Mouse (Mus musculus): ENCODE measurements around the gene Mapk13.
"Not testable (repeated sequence)": the region's sequence is repeated elsewhere in the genome, so short reads cannot be mapped to it uniquely, and the experiment has no call there.

The Mapk13 gene

DNA sequence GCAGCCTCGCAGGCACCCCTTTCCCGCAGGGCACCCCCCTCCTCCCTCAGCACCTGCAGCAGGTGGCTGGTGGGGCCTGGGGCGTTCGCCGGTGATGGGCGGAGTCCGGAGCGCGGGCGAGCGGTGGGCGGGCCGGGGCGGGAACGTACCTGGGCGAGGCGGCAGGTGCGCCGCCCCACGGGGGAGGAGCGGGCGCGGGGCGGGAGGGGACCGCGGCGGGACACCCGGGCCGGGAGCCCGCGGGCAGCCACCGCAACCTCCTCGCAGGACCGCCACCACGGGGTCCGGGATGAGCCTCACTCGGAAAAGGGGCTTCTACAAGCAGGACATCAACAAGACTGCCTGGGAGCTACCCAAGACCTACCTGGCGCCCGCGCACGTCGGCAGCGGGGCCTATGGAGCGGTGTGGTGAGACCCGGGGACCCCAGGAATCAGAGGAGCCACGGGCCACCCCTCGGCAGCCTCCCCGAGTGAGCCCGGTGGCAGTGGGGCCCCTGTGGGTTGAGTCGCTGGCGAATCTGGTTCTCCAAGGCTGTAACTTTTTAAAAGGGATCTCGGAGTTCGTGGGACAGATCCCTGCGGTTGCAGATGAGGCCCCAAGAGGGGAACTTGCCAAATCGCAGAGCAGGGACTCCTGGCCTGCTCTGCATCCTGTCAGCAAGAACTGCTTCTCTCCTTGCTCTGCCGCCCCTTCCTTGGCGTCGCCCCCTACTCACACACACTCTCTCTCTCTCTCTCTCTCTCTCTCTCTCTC is at the start of gene Mapk13:
Gene Mapk13, plus strand, starts transcription at position 177 of the 754 bp plus-strand sequence.
- peak in 1 of 2 experiments; percentile 38 for DNase-seq (ENCODE audit: low read depth in 1 of 2, low spot score in 2 of 2)

DNA sequence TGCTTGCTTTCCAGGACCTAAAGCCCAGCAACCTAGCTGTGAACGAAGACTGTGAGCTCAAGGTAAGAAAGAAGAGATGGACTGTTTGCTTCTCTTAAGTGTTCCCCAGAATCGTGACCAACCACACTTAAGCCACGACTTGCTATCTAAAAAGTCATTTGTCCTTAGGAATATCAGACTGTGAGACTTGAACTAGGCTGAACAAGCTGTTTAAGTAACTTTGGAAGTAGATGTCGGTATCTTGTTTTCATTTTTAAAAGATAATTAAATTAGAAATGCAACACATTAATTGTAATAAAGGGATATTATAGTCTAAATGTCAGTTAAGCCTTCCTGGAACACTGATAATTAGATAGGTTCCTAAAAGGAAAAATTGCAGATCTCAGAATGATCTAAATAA is 43.3 kb upstream of the Mapk13 start, which contains the start of gene AC170998.1:
Gene AC170998.1, plus strand, starts transcription at position 301 of the 400 bp plus-strand sequence.
- no peak for DNase-seq (ENCODE audit: low read depth in 1 of 2, low spot score in 2 of 2)

DNA sequence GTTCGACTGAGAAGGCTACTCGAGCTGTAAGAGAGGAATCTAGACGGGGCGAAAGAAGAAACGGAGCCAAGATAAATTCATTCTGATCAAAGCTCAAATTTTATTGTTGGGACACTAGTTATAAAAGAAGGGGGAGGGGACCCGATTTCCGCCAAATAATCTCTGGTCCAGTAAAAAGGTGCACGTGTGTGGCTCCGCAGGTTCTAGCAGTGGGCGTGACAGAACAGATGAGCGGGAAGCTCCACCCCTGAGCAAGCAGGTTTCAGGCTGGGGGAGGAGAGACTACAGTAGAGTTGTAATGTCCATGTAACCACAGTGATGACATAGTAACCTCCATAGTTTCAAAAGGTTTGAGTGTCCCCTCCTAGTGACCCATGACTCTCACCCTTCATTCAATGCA is 41.6 kb upstream of the Mapk13 start:
- DNase-seq (ENCODE audit: low read depth in 1 of 2, low spot score in 2 of 2): not testable (repeated sequence)

DNA sequence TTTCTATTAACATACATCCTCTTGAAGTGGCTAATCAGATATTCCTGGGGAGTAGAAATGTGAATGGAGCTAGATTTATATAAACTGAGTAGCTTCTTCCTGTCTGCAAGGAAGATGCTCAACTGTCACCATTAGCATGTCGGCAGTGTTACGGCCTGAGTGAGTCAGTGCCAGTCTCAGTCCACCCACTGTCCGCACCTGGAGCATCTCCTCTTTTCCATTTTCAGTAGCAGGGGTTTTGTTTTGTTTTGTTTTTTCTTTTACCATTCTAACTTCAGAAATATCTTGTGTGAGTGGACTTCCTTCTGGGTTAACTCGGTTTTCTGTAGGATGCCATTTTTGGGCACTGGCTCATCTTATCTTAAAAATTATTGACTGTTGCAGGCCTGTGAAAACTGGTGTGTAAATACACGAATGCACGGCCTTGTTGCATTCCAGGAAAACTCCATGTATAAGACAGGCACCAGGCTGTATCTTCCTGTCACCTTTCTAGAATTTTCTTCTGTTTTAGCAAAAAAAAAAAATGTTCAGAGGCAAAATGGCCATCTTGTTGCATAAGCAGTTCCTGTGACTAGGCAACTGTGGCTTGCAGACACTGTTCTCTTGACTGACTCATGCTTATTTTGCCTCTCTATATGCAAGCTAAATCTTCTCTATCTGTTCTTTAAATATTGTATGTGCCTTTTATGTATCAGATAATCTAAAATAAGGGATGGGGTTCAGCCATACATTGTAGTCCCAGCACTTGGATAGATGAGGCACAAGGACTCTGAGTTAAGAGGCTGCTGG is 33.6 kb upstream of the Mapk13 start:
- no peak for DNase-seq (ENCODE audit: low read depth in 1 of 2, low spot score in 2 of 2)

DNA sequence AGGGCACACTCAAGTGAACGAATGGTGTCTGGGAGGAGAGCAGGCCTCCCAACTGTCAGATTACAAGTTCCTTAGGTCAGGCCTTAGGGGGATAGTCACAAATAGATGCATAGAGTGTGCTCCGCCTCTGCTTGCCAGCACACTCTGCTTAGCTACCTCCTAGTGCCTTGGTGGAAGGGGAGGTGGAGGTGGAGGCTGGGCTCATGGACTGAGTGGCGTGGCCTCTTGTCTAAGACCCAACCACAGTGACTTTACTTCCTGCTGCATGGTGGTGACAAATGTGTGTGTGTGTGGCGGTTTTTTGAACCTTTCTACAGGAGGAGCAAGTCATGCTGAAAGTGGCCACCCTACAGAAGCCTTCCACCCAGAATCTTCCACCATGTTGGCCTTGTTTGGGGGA is 32.6 kb upstream of the Mapk13 start:
- no peak for DNase-seq (ENCODE audit: low read depth in 1 of 2, low spot score in 2 of 2)

DNA sequence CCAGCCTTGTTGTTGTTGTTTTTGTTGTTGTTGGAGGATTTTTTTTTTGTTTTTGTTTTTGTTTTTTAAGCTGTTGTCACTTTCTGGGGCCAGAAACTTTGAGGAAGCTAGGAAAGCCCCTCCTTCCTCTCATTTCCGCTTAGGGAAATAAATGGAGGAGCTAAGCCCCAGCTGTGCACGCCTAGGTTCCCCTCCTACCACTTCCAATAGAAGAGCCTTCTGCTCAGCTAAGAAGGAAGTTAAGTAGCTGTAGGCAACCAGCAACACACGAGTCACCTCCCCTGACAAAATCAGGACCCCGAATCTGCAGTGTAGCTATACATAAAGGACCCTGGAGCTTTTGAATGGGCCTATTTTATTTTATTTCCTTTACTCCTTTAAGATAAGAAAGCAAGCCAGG is 31.1 kb upstream of the Mapk13 start:
- DNase-seq (ENCODE audit: low read depth in 1 of 2, low spot score in 2 of 2): peak; percentile 26 to 31

DNA sequence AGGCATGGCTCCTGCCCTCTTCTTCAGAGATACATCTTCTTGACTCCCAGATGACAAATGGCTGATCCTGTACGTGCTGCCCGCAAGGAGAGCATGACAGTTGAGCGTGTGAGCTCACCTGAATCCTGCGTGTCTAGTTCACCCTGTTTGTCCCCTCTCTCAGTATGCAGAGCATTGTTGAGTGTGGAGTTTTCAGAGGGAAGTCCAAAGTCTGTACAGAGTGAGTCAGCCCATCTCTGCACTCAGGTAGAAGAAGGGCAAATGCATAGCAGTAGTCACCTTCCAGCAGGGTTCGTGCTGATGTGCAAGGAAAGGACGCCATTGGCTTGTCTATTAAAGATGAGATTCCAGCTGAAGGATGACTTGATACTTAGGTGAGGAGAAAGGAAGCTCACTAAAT is 29.9 kb upstream of the Mapk13 start:
- DNase-seq (ENCODE audit: low read depth in 1 of 2, low spot score in 2 of 2): no peak

DNA sequence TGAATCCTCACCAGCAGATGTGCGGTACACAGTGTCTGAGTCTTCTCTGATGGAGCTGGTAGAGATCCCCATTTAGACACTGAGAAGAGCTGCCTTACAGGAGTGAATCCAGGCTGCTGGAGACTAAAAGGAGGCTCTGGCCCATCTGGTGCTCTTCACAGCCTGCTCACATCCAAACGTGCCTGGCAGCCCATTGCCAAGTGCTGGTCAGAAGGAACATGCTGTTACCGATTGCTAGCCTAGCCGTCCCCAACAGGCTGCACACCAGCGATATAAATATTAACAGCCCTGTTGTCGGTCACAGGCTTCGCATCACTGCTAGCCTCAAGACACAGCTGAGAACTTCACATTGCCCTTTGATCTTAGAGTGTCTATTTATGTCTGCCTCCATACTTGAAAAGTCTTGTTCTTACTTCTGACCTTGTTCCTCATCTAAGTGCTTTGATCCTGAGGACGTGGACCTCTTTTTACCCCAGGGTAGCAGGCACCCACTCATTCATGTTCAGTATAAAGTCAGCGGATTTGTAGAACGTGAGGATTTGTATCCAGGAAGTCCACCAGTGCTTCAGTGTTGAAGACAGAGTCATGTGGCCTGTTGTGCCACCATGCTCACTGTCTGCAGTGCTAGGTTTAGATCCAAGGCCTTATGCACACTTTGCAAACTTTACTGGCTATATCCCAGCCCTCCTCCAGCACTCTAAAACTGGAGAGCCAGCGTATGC is 25.8 kb upstream of the Mapk13 start:
- no peak for DNase-seq (ENCODE audit: low read depth in 1 of 2, low spot score in 2 of 2)

DNA sequence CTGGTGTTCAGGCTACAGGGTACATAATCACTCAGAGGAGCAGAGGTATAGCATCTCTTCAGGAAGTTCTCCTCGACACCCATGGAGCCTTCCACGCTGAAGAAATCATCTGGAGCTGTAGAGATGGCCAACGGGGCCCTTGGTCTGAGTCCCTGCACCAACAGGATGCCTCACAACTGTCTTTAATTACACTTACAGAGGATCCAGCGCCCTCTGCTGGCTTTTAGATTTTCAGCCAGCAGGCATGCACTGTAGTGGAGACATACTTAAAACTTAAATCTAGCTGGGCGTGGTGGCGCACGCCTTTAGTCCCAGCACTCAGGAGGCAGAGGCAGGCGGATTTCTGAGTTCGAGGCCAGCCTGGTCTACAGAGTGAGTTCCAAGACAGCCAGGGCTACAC is 25.2 kb upstream of the Mapk13 start:
- no peak for DNase-seq (ENCODE audit: low read depth in 1 of 2, low spot score in 2 of 2)

DNA sequence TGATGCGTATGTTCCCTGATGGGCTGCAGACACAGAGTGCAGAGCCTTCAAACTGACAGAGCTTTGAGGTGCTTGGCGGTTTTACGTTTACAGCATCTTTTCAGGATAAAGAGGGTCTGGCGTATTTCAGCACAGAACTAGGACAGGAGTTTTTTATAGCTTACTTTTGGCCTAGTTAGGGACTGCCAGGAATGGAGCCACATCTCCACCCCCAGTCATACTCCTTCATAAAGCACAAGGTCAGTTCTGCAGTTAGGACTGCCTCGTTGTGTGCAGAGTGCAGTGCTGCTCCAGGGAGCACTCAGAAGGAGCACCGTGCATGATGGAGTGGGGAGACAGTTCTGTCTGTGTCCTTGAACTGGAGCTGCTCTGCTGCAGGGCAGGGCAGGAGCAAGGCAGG is 23.3 kb upstream of the Mapk13 start:
- DNase-seq (ENCODE audit: low read depth in 1 of 2, low spot score in 2 of 2): no peak

DNA sequence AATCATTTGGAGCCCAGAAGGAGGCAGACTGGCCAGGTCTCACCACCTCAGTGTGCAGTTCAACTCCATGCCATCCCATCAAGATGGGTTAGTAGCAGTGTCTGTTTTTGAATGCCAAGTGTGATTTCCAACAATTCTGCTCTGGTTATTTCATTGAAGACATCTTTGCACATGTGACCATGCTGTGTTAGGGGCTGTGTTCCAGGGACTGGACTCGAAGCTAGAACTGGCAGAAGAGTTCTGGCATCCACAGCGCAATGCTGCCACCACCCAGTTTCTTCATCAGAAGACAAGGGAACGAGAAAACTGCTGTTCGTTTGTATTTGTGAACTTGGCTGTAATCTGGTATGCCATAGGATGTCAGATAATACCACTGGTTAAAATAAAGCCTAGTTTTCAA is 21.1 kb upstream of the Mapk13 start:
- no peak for DNase-seq (ENCODE audit: low read depth in 1 of 2, low spot score in 2 of 2)

DNA sequence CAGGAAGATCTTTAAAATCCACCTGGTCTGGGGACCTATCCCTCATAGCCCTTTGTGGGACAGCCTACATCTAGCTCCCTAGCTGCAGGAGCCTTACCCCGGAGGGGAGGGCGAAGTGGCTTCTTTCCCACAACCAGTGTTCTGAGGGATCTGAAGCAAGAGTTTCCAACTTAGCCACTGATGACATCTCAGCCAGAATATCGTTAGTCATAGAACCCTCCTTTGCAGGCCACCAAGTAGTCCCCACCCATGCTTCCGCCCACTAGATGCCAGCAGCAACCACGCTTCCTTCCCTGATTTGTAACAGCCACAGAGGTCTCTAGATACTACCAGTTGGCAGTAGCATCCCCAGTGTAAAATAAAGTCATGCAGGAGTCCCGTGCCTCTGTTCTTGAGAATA is 18.5 kb upstream of the Mapk13 start:
- DNase-seq (ENCODE audit: low read depth in 1 of 2, low spot score in 2 of 2): peak; percentile 59 to 77

DNA sequence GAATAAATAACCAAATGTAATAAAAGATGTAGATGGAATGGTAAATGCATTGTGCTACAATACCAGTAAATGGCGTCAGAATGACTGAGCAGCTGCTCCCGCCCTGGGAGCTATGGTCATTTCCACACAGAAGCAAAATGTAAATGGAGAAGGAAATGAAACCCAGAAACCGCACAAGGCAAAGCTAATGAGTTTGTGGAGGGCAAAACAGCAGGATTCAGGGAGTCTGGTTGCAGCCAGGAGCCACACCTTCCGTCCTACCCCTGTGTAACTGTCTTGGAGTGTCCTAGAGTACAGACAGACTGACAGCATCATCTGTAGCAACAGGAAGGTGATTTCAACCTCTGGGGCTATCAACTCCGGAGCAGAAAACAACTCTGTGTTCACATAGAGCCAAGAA is 12.7 kb upstream of the Mapk13 start:
- DNase-seq (ENCODE audit: low read depth in 1 of 2, low spot score in 2 of 2): peak; percentile 40 to 43

DNA sequence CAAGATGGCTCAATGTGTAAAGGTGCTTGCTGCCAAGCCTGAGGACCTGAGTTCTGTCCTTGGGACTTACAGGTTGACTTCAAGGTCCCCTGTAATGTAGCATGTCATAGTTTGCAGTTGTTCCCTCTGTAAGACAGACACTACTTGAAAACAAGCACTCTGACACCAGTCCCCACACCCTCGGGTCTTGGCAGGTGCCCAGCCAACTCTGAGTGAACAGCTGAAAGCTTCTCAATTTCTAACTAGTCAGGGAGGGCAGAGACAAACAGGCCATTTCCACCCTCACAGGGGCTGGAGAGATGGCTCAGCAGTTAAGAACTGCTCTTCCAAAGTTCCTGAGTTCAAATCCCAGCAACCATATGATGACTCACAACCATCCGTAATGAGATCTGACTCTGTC is 11.6 kb upstream of the Mapk13 start:
- no peak for DNase-seq (ENCODE audit: low read depth in 1 of 2, low spot score in 2 of 2)

DNA sequence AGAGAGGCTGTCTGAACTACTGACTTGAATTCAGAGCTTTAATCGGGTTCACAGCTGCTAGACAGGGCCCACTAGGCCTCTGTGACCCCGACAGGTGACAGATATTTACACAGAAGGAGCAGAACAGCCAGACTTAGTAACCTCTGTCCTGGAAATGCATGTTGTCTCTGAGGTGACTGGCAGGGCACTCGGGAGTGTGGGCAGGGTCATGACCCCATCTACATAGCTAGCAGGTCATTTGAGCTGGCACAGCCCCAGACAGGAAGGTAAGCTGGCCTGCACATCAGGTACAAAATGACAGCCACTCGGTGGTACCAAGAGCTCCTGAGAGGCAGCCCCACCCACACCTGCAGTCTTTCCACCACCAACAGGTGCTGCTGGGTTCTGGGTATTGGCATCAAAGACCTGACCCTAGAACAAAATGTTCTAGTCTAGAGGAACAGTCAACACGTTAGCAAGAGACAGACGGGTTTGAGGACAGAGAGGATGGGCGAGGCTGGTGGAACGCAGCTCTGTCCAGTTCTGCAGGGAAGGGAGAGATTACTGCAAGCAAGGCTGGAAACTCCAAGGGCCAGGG is 8.3 kb upstream of the Mapk13 start:
- DNase-seq (ENCODE audit: low read depth in 1 of 2, low spot score in 2 of 2): no peak

DNA sequence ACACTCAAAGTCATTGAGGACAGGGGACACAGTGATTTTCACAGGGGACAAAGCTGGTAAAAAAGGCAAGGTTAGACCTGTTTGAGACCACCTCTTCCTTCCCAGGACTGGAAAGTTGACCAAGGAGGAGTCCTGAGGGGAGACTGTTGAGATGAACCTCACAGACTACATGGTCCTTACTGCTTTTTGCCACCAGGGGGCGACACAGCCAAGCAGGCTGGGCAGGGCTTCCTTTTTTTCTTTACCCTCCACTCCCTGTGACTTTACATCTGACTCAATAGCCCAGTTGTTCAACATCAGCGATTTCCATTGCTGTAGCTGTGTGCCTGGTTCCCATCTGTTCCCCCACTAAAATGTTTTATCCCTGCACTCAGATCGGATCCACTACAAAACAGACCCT is 7.2 kb upstream of the Mapk13 start:
- DNase-seq (ENCODE audit: low read depth in 1 of 2, low spot score in 2 of 2): peak; percentile 66 to 79

DNA sequence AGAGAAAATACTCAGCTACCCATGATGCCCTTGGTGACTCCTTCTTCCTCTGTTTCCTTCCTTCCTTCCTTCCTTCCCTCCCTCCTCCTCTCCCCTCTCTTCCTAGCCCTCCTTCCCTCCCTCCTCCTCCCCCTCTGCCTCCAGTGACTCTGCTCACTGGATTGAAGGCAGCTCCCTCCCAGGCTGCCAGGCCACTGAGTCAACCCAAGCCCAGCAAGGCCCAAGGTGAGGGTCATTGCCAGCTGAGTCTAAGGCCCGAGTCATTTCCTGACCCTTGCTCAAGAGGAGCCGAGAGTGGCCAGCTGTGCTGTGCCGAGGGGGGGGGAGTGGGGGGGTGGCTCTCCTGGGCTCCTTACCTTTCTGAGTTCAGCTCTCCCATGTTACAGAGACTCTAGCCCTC is 2.9 kb upstream of the Mapk13 start:
- no peak for DNase-seq (ENCODE audit: low read depth in 1 of 2, low spot score in 2 of 2)

DNA sequence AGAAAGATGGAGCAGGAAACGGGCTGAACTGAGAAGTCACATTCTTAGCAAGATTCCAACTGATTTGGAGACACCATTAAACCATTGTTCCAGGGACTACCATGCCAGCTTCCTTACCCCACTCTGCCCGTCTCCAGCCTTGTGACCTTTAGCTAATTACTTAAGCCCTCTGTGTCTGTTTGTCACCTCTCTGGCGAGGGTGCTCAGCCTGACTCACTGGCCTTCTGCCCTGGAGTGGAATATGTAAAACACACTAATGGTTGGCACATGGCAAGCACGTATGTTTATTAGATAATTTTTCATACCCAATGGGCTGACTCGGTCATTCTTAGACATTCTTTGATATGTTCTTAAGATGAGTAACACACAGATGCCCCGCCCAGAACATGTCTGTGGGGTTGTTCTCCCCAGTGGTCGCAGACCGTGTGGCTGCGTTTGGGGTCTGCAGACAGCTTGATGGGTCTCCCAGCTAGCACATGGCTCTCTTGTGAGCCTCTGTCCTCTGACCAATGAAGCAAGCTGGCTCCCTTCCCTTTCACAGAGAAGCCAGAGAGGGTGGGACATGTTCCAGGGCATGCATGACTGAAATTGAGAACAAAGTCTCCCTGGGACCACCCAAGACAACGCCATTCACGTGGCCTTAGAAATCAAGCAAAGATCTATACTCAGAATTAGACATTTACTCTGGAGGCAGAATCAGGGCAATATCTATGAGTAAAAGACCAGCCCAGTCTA is 2.1 kb upstream of the Mapk13 start:
- DNase-seq (ENCODE audit: low read depth in 1 of 2, low spot score in 2 of 2): no peak

DNA sequence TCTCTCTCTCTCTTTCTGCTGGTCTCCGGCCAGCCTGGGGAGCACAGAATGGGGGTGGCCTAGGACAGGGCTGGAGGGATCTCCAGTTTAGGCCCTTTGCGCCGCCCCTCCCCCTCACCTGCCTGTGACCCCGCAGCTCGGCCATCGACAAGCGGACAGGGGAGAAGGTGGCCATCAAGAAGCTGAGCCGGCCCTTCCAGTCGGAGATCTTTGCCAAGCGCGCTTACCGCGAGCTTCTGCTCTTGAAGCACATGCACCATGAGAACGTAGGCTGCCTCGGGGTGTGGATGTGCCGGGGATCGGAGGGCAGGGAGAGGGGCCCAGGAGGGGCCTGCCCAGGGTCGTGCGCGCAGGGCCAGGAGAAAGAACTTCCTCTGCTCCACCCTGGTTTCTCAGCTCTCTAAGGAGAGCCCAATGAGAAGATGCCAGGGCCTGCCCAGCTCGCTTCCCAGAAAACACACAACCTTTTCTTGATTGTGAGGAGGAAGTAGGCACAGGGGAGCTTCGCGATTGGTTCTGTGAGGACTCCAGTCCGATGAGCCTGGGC is 851 bp downstream of the Mapk13 start:
- peak in 1 of 2 experiments; percentile 22 for DNase-seq (ENCODE audit: low read depth in 1 of 2, low spot score in 2 of 2)

DNA sequence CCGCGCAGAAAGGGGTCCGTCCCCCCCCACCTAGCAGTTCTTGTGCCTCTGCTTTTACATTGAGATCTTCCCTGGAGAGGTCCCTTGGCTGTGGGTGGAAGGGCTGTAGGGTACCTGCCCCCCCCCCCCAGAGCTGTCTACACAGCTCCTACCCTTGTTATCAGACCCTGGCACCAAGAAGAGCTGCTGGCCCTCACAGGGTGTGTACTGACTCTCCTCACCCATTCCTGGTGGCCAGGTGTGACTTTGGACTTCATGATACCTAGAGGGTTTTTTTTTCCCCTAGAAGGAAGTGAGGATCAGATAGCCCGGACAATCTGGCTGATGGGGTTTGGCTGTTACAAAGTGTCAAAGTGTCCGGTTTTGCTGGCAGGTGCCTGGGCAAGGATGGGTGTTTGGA is 2.2 kb downstream of the Mapk13 start:
- DNase-seq (ENCODE audit: low read depth in 1 of 2, low spot score in 2 of 2): no peak
